Mouse (Mus musculus) right cerebral cortex, postnatal 25 days (tissue): ENCODE data around the gene Sytl3.

Experiments used
- DNase-seq: peaks from one replicate; pipeline ENCODE4 v3.0.0; 2022

Sytl3 gene

GRCm38 (mm10) chr17:6758845-6759244 is 100.0 kb downstream of the Sytl3 start:
- DNase-seq = no peak

- DNase-seq = no peak
Observed at GRCm38 (mm10) chr17:6759717-6760292, 100.9 kb downstream of the Sytl3 start.

- no peak for DNase-seq
Observed at GRCm38 (mm10) chr17:6763513-6764226, 104.8 kb downstream of the Sytl3 start.

GRCm38 (mm10) chr17:6764227-6764593 is 105.3 kb downstream of the Sytl3 start:
- no peak for DNase-seq

- DNase-seq = no peak
Observed at GRCm38 (mm10) chr17:6764730-6765129, 105.8 kb downstream of the Sytl3 start.

- DNase-seq = no peak
Observed at GRCm38 (mm10) chr17:6765886-6766285, 107.0 kb downstream of the Sytl3 start.

GRCm38 (mm10) chr17:6766823-6767222 is 107.9 kb downstream of the Sytl3 start:
- no peak for DNase-seq

- DNase-seq = no peak
Observed at GRCm38 (mm10) chr17:6767771-6768170, 108.9 kb downstream of the Sytl3 start.

- DNase-seq = no peak
Observed at GRCm38 (mm10) chr17:6768301-6768788, 109.5 kb downstream of the Sytl3 start.

GRCm38 (mm10) chr17:6769602-6770001 is 110.7 kb downstream of the Sytl3 start:
- no peak for DNase-seq

GRCm38 (mm10) chr17:6771661-6772489 is 113.0 kb downstream of the Sytl3 start:
- no peak for DNase-seq

- DNase-seq = no peak
Observed at GRCm38 (mm10) chr17:6772490-6772773, 113.5 kb downstream of the Sytl3 start.

GRCm38 (mm10) chr17:6773249-6773966 is 114.5 kb downstream of the Sytl3 start:
- no peak for DNase-seq

- DNase-seq = no peak
Observed at GRCm38 (mm10) chr17:6775221-6775620, 116.3 kb downstream of the Sytl3 start.

GRCm38 (mm10) chr17:6775671-6776070 is 116.8 kb downstream of the Sytl3 start:
- no peak for DNase-seq

- DNase-seq = no peak
Observed at GRCm38 (mm10) chr17:6776123-6776522, 117.2 kb downstream of the Sytl3 start.

- DNase-seq = no peak
Observed at GRCm38 (mm10) chr17:6776576-6776975, 117.7 kb downstream of the Sytl3 start.

- DNase-seq = no peak
Observed at GRCm38 (mm10) chr17:6777061-6777460, 118.2 kb downstream of the Sytl3 start.

GRCm38 (mm10) chr17:6777629-6778331 is 118.9 kb downstream of the Sytl3 start:
- no peak for DNase-seq

- DNase-seq = peak; percentile 30
Observed at GRCm38 (mm10) chr17:6778332-6778683, 119.4 kb downstream of the Sytl3 start.

GRCm38 (mm10) chr17:6778771-6779509 is 120.0 kb downstream of the Sytl3 start:
- peak; percentile 30 for DNase-seq

- DNase-seq = no peak
Observed at GRCm38 (mm10) chr17:6779632-6780031, 120.7 kb downstream of the Sytl3 start.
